Mouse (Mus musculus) left cerebral cortex, adult 11 months (tissue): Measurements from ENCODE around the gene Prok2.
A peak's percentile ranks its signal among the peaks of the same experiment; 100 is the strongest.

Experiments used
- DNase-seq: peaks from one replicate; pipeline ENCODE4 v3.0.0; 2022; ENCODE audit warnings: low spot score

The Prok2 gene

DNA sequence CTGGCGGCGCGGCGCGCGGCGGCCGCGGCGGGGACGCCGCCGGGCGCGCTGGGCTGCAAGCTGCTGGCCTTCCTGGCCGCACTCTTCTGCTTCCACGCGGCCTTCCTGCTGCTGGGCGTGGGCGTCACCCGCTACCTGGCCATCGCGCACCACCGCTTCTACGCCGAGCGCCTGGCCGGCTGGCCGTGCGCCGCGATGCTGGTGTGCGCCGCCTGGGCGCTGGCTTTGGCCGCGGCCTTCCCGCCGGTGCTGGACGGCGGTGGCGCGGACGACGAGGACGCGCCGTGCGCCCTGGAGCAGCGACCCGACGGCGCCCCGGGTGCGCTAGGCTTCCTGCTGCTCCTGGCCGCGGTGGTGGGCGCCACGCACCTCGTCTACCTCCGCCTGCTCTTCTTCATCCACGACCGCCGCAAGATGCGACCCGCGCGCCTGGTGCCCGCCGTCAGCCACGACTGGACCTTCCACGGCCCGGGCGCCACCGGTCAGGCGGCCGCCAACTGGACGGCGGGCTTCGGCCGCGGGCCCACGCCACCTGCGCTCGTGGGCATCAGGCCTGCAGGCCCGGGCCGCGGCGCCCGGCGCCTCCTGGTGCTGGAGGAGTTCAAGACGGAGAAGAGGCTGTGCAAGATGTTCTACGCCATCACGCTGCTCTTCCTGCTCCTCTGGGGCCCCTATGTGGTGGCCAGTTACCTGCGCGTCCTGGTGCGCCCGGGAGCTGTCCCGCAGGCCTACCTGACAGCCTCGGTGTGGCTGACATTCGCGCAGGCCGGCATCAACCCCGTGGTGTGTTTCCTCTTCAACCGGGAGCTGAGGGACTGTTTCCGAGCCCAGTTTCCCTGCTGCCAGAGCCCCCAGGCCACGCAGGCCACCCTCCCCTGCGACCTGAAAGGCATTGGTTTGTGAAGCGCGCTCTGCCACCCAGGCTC lies 33.0 kb downstream of the Prok2 start:
- no peak for DNase-seq

DNA sequence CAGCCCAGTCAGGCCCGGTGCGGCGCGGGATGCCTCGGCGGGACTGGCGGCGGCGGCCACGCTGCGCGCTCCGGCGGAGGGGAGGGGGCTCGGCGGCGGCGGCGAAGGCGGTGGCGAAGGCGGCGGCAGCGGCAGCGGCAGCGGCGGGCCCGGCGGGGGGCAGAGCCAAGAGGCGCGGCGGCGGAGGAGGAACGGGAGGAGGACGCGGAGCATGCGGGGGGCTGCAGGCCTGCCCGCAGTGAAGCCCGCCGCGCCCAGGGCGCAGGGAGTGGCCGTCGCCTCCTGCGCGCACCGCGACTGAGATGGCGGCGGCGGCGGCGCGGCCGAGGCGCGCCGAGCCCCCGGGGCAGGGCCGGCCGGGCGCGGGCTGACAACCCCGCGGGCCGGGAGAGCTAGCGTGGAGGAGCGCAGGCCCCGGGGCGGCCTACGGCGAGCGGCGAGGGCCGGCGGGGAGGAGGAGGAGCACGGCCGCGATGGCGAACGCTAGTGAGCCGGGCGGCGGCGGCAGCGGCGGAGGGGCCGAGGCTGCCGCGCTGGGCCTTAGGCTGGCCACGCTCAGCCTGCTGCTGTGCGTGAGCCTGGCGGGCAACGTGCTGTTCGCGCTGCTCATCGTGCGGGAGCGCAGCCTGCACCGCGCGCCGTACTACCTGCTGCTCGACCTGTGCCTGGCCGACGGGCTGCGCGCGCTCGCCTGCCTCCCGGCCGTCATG lies 33.8 kb downstream of the Prok2 start, which contains the start of gene Gpr27:
Gene Gpr27, plus strand, starts transcription at position 474 of the 710 bp plus-strand sequence.
- no peak for DNase-seq

DNA sequence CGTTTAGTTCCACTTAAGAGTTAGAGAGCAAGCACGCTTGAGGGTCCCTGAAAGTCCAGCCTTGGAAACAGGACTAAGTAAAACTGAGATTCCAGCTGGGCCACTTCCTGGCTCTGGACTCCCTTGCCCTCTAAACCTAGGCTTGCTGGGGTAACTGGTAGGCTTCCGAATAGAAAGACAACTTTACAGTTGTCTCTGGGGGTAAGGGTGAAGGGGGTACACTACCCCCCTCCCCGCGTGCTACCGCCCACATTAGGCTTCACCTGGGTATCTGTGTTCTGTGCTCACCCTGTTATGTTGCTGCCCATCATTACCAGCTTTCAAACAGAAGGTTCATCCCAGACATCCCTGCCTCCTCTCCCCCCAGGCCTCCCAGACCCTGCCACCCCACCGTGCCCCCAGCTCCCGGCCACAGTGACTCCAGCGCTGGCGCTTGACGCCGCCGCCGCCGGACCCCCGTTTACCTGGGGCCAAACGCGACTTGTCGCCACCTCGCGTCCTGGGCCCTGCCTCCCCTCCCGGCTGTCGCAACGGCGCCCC lies 34.5 kb downstream of the Prok2 start:
- DNase-seq, result no peak

DNA sequence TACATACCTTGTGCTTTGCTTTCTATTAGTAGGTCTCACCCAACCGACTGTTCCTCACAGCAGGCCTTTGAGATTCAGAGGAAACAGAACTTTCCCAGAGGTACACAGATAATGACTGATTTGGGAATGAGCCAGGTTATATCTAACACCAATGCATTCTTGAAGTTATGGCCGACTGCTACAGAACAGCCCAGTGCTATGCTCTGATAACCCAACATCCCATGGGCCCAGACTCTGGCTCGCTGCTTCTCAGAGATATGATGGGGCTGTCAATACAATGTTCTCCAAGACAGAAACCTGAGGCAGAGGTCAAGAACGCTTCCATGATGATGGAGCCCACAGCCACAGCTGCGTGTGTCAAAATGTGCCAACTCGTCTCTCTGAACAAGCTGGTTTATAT lies 37.7 kb downstream of the Prok2 start:
- DNase-seq, result no peak

DNA sequence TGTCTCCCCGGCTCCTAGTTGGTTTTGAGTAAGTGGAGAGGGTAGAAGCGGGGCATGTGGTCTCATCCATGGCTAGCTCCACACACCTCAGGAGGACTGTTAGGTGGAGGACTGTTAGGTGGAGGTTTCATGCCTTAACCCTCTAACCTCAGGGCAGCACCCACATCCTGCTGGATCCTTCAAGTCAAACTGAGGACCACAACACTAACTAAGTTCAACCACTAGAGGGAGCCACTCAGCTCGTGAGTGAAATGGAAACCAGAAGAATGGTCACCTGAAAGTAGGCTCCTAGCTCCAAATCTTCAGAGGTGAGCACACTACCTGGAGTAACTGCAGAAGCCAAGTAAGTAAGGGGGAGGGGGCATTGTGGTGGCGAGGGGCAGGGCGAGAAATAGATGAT lies 41.3 kb downstream of the Prok2 start:
- DNase-seq, result no peak

DNA sequence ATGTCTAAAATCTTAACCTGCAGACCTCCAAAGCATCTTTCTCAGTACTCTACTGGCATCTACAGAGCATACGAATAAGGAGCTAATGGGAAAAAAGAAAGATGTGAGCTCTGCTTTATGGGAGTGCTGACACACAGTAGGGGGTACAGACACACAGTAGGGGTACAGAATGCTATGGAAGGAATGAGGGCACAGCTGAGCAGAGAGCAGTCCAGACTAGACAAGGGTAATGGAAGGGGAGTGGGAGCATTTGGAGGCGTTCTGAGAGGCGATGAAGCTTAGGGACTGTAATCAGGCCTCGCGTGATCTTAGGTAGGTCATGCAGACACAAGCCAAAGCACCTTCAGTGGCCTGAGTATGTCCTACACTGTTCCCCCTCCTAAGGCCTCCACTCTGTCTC lies 42.2 kb downstream of the Prok2 start:
- no peak for DNase-seq

DNA sequence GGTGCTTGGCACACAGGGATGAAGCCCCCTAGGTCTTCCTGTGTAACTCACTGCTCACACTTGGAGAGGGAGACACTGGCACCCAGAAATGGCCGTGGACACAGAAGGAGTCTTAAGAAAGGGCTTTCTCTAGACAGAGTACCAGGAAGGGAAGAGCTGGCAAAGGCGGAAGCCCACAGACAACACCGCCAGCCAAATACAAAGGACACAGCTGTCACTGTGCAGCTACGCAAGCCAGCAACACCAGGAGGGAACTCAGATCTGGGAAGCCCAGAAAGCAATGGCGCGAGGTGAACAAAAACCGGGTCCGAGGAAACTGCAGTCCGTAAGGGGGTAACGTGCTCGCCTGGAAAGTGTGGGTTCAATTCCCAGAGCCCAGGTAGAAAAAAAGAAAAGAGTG lies 48.1 kb downstream of the Prok2 start:
- DNase-seq, result no peak

DNA sequence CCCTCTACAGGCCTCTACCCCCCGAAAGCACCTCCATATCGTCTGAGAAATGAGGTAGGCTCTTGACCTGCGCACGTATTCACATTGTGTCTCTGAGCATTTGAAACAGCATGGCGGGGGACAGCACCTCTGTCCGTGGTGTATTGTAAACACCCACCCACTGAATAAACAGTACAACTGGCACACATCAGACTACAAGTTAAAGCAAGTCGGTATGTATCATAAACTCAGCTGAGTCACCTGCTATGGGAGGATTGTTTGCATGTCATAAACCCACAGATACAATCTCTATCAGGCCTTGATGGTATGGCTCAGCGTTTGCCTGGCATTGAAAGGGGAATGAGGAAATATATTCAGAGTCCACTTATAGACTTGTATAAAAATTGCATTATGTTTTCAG lies 48.9 kb downstream of the Prok2 start:
- no peak for DNase-seq

DNA sequence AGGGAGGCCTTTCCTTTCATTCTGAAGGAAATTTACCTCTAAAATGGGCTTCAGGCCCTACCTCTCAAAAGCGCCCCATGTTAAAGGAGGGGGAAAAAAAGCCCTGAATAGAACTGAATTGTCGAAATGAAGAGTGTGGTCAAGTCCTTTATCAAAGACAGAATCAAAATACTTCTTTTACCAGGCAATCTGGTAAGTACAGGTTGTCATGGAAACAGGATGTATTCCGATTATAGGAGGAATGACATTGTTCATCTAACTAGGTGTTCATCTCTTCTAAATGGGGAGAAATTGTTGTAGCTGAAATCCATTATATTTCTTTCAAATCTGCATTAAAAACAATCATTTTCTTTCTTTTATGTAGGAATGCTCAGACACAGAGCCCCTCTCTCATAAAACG lies 51.7 kb downstream of the Prok2 start:
- no peak for DNase-seq

DNA sequence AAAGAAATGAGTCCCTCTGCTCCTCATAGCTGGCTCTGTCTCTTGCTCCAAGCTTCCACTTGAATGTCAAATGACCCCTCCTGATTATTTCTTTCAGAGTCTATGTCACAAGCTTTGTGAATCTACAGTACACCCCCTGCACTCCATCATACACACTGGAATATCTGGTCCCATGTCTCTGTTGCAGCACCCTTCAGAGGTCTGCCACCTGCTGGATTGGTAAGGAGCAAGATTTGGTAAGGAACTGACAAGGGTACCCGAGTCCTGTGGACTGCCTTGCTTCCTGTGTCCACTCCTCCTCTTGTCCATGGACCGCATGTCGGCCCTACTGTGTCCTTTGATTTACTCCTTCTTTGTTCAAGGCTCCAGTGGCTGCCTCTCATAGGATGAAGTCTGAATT lies 54.4 kb downstream of the Prok2 start:
- no peak for DNase-seq

DNA sequence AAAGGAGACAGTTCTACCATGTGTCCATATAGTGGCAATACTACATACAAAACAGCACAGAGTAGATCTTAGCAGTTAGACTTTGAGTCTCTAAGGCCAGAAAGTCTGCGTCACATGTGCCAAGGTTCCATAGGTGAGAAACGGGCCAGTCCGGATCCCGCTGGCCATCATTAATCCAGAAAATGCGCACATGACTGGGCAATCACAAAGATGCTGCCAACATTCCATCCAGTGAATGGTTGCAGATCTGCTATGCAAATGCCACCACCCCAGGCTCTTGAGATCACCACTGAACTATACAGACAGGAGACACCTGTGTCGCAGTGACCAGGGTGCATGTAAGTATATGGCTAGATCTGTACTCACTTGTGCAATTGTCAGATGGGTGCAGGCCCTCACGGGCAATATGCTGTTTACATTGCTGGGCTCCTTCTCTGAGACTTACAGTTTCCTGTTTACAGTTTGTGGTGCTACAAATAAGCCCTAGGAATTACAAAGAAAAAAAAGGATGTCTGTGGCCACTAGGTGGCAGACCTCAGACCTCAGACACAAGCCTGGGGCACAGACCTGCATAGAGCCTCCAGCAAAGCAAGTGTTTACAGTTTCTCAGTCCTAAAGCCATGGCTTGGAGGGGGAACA lies 55.6 kb downstream of the Prok2 start:
- DNase-seq, result peak; percentile 68

DNA sequence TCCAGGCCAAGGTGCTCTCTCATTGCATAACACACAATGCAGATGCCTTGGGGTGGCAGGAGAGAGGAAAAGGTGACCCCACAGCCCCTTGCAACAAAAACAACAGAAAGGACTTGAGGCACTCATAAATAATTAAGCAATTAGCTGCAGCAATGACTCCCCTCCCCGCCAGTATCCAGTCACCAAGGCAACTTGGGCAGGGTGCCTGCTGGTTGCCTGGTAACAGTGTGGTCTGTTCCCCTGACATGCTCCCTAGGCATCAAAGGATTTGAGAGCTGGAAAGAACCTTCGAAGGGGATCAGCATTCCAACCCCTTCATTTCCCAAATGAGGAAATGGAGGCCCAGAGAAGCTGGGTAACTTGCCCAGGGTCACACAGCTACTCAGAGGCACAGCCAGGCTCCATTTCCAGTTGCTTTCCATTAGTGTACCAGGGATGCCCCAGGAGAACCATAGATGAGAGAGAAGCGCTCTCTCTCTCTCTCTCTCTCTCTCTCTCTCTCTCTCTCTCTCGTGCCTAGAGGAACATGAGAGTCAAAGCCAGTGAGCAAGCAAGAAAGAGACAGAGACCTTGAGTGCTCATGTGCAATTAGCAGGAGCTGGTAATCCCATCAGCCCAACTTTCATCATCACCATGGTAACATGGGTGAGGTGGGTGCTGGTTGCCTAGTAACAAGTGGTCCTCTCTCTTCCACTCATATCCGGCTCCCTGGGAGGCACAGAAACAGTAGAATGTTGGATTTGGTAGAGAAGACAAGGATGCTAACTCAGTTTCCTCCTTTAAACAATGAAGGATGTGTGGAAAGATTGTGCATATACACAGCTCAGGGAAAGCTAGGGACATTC lies 56.5 kb downstream of the Prok2 start:
- DNase-seq, result peak; percentile 60

DNA sequence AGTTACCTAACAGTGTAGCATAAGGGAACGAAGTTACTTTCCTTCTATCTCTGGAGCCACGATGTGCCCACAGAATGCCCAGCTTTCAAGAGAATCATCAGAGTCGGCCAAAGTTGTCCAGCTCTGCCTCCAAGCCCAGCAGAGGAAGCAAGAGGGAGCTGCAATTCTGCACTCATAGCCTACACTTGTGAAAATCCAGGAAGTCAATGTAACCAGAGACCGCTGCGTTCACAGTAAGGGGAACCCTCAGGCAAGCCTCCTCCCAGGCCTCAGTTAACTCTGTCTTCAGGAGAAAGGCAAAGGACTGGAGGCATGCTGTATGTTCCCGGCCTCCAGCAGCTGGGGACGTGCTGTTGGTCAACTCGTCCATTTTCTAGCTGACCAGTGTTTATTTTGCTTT lies 58.9 kb downstream of the Prok2 start:
- DNase-seq, result no peak

DNA sequence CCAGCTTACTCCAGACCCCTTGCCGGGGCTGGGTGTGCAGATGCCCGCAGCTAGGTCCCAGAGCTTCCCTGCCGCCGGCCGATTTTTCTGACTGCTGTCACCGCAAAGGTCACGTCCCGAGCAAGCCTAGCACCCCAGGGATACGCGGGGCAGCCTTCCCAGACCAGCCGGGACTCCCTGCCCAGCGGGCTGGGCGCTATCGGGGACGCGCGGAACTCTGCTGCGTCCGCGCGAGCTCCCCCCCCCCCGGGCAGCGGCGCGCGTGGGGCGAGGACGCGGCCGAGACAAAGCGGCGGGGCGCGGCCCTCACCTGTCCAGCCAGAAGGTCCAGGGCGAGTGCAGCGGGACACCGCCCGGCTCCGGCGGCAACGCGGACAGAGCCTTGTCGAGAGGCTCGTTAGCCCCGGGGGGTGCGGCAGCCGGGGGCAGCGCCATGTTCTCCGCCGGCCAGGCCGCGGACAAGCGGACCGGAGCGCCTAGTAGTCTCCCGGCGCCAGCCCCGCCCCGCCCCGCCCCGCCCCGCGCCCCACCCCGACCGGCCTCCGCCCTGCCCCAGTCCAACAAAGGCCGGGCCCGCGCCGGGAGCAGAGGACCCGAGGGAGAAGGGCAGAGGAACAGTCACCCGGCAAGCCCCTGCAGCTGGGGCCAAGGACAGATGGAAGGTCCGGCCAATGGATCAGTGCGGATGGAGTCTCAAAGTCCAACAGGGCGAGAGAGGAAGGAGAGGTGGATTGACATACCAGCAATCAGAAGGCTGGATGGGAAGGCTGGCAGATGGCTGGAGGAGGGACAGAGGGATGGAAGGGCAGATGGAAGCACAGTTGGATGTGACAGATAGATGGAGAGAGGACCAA lies 59.6 kb downstream of the Prok2 start, which contains the start of the genes Eif4e3 and Gm20696:
Gene Eif4e3, minus strand, starts transcription at position 454 of the 854 bp plus-strand sequence.
Gene Gm20696, minus strand, starts transcription at position 480 of the 854 bp plus-strand sequence.
- no peak for DNase-seq

DNA sequence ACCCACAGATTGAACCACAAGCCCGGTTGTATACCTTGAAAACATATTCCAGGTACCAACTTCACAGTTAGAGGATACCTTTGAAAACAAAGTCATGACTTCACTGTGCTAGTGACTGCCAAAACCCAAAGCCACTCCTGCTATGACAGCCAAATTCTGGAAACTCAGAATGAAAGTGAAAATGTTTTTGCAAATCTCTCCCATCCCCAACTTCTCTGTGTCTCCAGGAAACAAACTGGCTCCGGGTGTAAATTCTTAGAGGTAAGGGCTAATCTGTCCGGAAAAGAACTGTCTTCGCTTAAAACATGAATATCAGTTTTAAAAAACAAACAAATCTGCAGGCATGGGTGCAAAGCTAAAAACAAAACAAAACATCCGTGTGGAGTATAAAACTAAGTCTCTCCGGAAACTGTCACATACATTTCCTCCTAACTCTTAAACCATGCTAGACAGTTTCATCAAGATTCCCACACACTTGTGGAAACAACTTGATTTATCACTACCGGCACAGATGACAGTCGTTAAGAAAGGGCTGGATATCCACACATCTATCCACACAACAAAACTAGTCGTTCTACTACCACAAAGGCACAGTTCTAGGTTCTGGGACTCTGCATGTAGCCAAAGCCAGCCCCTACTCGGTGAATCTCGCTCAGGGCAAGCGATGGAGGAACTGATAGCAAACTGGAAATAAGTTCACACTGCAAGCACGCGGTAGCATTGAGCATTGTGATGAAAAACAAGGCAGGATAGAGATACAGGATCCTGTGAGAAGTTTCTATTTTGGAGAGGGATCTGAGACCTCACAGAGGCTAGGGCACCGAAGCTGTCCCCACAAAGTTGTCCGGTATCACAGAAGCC lies 60.5 kb downstream of the Prok2 start:
- no peak for DNase-seq

DNA sequence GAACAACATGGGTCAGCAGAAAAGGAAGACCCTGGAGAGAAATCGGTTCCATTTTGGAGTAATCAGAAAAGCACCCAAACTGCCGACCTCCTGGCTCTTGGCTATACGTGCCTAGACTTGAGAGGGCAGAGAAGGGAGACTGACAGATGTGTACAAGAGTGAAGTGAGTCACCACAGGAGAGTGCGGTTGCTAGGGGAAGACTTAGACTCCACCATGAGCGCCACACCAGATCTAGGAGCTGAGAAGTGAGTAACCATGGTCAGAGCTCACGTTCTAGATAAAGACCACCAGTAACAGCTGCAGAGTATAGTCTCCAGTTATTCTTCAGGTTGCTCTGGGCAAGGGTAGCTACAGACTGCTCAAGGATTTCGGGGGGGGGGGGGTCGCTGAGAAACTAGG lies 63.0 kb downstream of the Prok2 start:
- no peak for DNase-seq
